Comparison of ENCODE assay signal across 9 mouse cellular contexts in the genomic region with DNA sequence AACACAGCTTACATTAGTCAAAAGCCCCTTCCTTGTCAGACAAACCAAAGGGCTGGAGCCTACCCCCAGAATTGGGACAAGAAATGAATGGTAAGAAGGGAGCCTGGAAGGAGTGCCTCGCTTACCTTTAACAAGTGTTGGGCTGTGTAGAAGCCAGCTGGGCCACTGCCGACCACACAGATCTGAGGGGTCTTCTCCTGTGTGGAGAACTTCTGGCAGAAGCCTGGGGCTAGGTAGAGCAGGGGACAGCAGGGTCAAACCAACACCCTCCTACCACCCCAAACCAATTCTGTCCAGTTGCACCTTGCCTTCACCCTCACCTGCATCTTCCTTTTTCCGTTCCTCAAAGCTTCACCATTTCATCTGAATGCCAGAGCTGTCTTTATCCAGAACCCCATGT. TPM values are rescaled to one million over a fixed set of nuclear protein-coding genes. Genes with fewer than 3 reads are reported as not detected.
DNase-seq lines count a peak whose midpoint lies in the region; ATAC-seq and TF ChIP-seq lines count a peak whose summit lies in the region.
"Had no signal": no experiment of that assay in that cellular context is flagged by ENCODE, and none has a peak within 500 bp of the region (broad histone marks: within the 10 kb centered on the region; RNA-seq: fewer than 3 reads in every experiment).

No protein-coding gene starts in this region.

- no peak overlapping the region for H3K27ac ChIP-seq in heart, embryonic 16.5 days (ENCODE audit: low read length)
- H3K27ac ChIP-seq in cortical plate, adult 2 months (ENCODE audit: insufficient read depth, low read length), result no peak overlapping the region
- peak overlapping the region; percentile 92; the same call in 1 of the 2 replicates for H3K27ac ChIP-seq in hindbrain, embryonic 16.5 days (ENCODE audit: low read depth, low read length)
- H3K27ac ChIP-seq in midbrain, embryonic 15.5 days, result peak overlapping the region; percentile 92

- peak overlapping the region; percentile 70 for H3K4me3 ChIP-seq in heart, embryonic 16.5 days (ENCODE audit: low read length)
- peak overlapping the region; percentile 47 for H3K4me3 ChIP-seq in cortical plate, adult 2 months (ENCODE audit: insufficient read depth, low read length)
- H3K4me3 ChIP-seq in hindbrain, embryonic 16.5 days (ENCODE audit: low read length), result peak overlapping the region; percentile 73
- peak overlapping the region; percentile 74 for H3K4me3 ChIP-seq in midbrain, embryonic 15.5 days

- peaks cover 11% of the 10 kb centered on the region for H3K4me1 ChIP-seq in heart, embryonic 16.5 days (ENCODE audit: control insufficient read depth, insufficient read depth, low read length)
- peaks cover 3% of the 10 kb centered on the region; the same call in 1 of the 2 replicates for H3K4me1 ChIP-seq in cortical plate, adult 2 months (ENCODE audit: control insufficient read depth, insufficient read depth, low read length)
- peaks cover 20% of the 10 kb centered on the region for H3K4me1 ChIP-seq in hindbrain, embryonic 16.5 days (ENCODE audit: control insufficient read depth, insufficient read depth, low read depth, low read length)
- peaks cover 16% of the 10 kb centered on the region for H3K4me1 ChIP-seq in midbrain, embryonic 15.5 days

- no peak for TF ChIP-seq CTCF in cortical plate, adult 2 months (IDR thresholded peaks at IDR 0.05; ENCODE audit: extremely low read depth, insufficient read depth, low read length)

- WGBS in heart, embryonic 16.5 days, result 62% methylated on average over 3 of the region's 3 CpGs
- 60% methylated on average over 3 of the region's 3 CpGs for WGBS in hindbrain, embryonic 16.5 days
- 58% methylated on average over 3 of the region's 3 CpGs for WGBS in midbrain, embryonic 15.5 days

- H3K27me3 ChIP-seq in heart, embryonic 16.5 days (ENCODE audit: control insufficient read depth, insufficient read depth, low read length), result no peaks in the 10 kb centered on the region
- H3K27me3 ChIP-seq in hindbrain, embryonic 16.5 days (replicated peaks; ENCODE audit: control insufficient read depth, insufficient read depth, low read length), result no peaks in the 10 kb centered on the region
- no peaks in the 10 kb centered on the region for H3K27me3 ChIP-seq in midbrain, embryonic 15.5 days (replicated peaks)
- H3K27me3 ChIP-seq: Patski had no signal

- peak overlapping the region; percentile 86 for H3K9ac ChIP-seq in heart, embryonic 16.5 days (ENCODE audit: low read length)
- peak overlapping the region; percentile 88 for H3K9ac ChIP-seq in hindbrain, embryonic 16.5 days (ENCODE audit: low read depth, low read length)
- H3K9ac ChIP-seq in midbrain, embryonic 15.5 days, result peak overlapping the region; percentile 82

- TF ChIP-seq POLR2A in cortical plate, adult 2 months (IDR thresholded peaks at IDR 0.05; ENCODE audit: extremely low read depth, insufficient read depth, low read length), result no peak

- ATAC-seq in heart, embryonic 16.5 days (replicated peaks; ENCODE audit: extremely low read depth, insufficient read depth, low FRiP score), result no peak
- ATAC-seq in hindbrain, embryonic 16.5 days, result no peak
- no peak for ATAC-seq in midbrain, embryonic 15.5 days (replicated peaks)
- no peak for ATAC-seq in erythroid progenitor cell, adult 5-6 weeks (replicated peaks; ENCODE audit: low FRiP score, poor library complexity, severe bottlenecking)
- ATAC-seq in frontal cortex, adult (ENCODE audit: low TSS enrichment), result no peak

- H3K4me2 ChIP-seq in heart, embryonic 16.5 days (ENCODE audit: low read depth, low read length), result peak overlapping the region; percentile 85
- peak overlapping the region; percentile 85 for H3K4me2 ChIP-seq in hindbrain, embryonic 16.5 days (ENCODE audit: low read length)
- H3K4me2 ChIP-seq in midbrain, embryonic 15.5 days, result peak overlapping the region; percentile 75

- no peaks in the 10 kb centered on the region for H3K36me3 ChIP-seq in heart, embryonic 16.5 days (ENCODE audit: control insufficient read depth, insufficient read depth)
- H3K36me3 ChIP-seq in hindbrain, embryonic 16.5 days (ENCODE audit: control insufficient read depth, insufficient read depth, low read length), result no peaks in the 10 kb centered on the region
- no peaks in the 10 kb centered on the region for H3K36me3 ChIP-seq in midbrain, embryonic 15.5 days (replicated peaks)

- H3K9me3 ChIP-seq in heart, embryonic 16.5 days (replicated peaks; ENCODE audit: control insufficient read depth, low read length), result no peaks in the 10 kb centered on the region
- no peaks in the 10 kb centered on the region for H3K9me3 ChIP-seq in hindbrain, embryonic 16.5 days (ENCODE audit: control insufficient read depth, low read length)
- H3K9me3 ChIP-seq in midbrain, embryonic 15.5 days, result no peaks in the 10 kb centered on the region

- no peak for DNase-seq in heart, adult 18-20 months
- no peak for DNase-seq in gastrocnemius, adult 18-20 months (ENCODE audit: low spot score)

RNA-seq across cellular contexts. Expression of gene Fdxr, which starts 0.9 kb away (rescaled TPM):
- 14.2 and 14.7 TPM in 2 replicates for polyA plus RNA-seq in heart, embryonic 16.5 days (2015; fragmentation: Nextera tagmentation; extraction: Ambion mirVana)
- 10 to 100 TPM in 1 of 2 experiments, 1 to 10 TPM in 1; 9.8 to 10.1 TPM for total RNA-seq in heart, adult 18-20 months (2021)
- polyA plus RNA-seq in cortical plate, adult 2 months (2012; rRNA removed), result 32.6 and 33.4 TPM in 2 replicates
- 21.2 and 22.5 TPM in 2 replicates for polyA plus RNA-seq in hindbrain, embryonic 16.5 days (2015; fragmentation: Nextera tagmentation; extraction: Ambion mirVana)
- polyA plus RNA-seq in midbrain, embryonic 15.5 days (2015; fragmentation: Nextera tagmentation; extraction: Ambion mirVana), result 21.5 and 22.1 TPM in 2 replicates
- total RNA-seq in erythroid progenitor cell, adult 5-6 weeks (2015; ENCODE audit: low replicate concordance), result 1.3 and 16.6 TPM in 2 replicates
- total RNA-seq in erythroid progenitor cell, adult 5-6 weeks (2017; ENCODE audit: low replicate concordance), result 1.4 and 3.2 TPM in 2 replicates
- 1 to 10 TPM; 3.2 TPM for total RNA-seq in gastrocnemius, adult 18-20 months (2021)

RNA-seq across cellular contexts. Expression of gene Grin2c, which starts 8.9 kb away (rescaled TPM):
- 0.07 and 0.21 TPM in 2 replicates for polyA plus RNA-seq in heart, embryonic 16.5 days (2015; fragmentation: Nextera tagmentation; extraction: Ambion mirVana)
- under 1 TPM; 0.27 to 0.41 TPM for total RNA-seq in heart, adult 18-20 months (2021)
- 35.8 and 37.4 TPM in 2 replicates for polyA plus RNA-seq in cortical plate, adult 2 months (2012; rRNA removed)
- 0.60 and 0.72 TPM in 2 replicates for polyA plus RNA-seq in hindbrain, embryonic 16.5 days (2015; fragmentation: Nextera tagmentation; extraction: Ambion mirVana)
- 0.21 and 0.26 TPM in 2 replicates for polyA plus RNA-seq in midbrain, embryonic 15.5 days (2015; fragmentation: Nextera tagmentation; extraction: Ambion mirVana)
- not detected in 2 replicates for total RNA-seq in erythroid progenitor cell, adult 5-6 weeks (2015; ENCODE audit: low replicate concordance)
- total RNA-seq in erythroid progenitor cell, adult 5-6 weeks (2017; ENCODE audit: low replicate concordance), result not detected in 2 replicates
- total RNA-seq in gastrocnemius, adult 18-20 months (2021), result under 1 TPM; 0.05 to 0.14 TPM
- polyA plus RNA-seq: Patski had no signal

RNA-seq across cellular contexts. Expression of gene Fads6, which starts 21.5 kb away (rescaled TPM):
- 0.59 and 0.74 TPM in 2 replicates for polyA plus RNA-seq in heart, embryonic 16.5 days (2015; fragmentation: Nextera tagmentation; extraction: Ambion mirVana)
- 1 to 10 TPM; 2.2 to 2.4 TPM for total RNA-seq in heart, adult 18-20 months (2021)
- 14.0 and 15.3 TPM in 2 replicates for polyA plus RNA-seq in cortical plate, adult 2 months (2012; rRNA removed)
- polyA plus RNA-seq in hindbrain, embryonic 16.5 days (2015; fragmentation: Nextera tagmentation; extraction: Ambion mirVana), result 1.4 and 2.0 TPM in 2 replicates
- polyA plus RNA-seq in midbrain, embryonic 15.5 days (2015; fragmentation: Nextera tagmentation; extraction: Ambion mirVana), result 0.96 and 1.0 TPM in 2 replicates
- not detected in 2 replicates for total RNA-seq in erythroid progenitor cell, adult 5-6 weeks (2015; ENCODE audit: low replicate concordance)
- total RNA-seq in erythroid progenitor cell, adult 5-6 weeks (2017; ENCODE audit: low replicate concordance), result 0.45 and 0.64 TPM in 2 replicates
- total RNA-seq in gastrocnemius, adult 18-20 months (2021), result 1 to 10 TPM; 4.7 to 6.0 TPM

RNA-seq across cellular contexts. Expression of gene Otop2, which starts 31.0 kb away (rescaled TPM):
- polyA plus RNA-seq in heart, embryonic 16.5 days (2015; fragmentation: Nextera tagmentation; extraction: Ambion mirVana), result not detected in 2 replicates
- total RNA-seq in heart, adult 18-20 months (2021), result not detected
- polyA plus RNA-seq in cortical plate, adult 2 months (2012; rRNA removed), result 2.2 and 3.4 TPM in 2 replicates
- 0.06 and 0.18 TPM in 2 replicates for polyA plus RNA-seq in hindbrain, embryonic 16.5 days (2015; fragmentation: Nextera tagmentation; extraction: Ambion mirVana)
- 0.17 TPM in 1 of 2 replicates, not detected in the other for polyA plus RNA-seq in midbrain, embryonic 15.5 days (2015; fragmentation: Nextera tagmentation; extraction: Ambion mirVana)
- total RNA-seq in erythroid progenitor cell, adult 5-6 weeks (2015; ENCODE audit: low replicate concordance), result not detected in 2 replicates
- not detected in 2 replicates for total RNA-seq in erythroid progenitor cell, adult 5-6 weeks (2017; ENCODE audit: low replicate concordance)
- total RNA-seq in gastrocnemius, adult 18-20 months (2021), result not detected
- polyA plus RNA-seq: Patski had no signal

RNA-seq across cellular contexts. Expression of gene Ush1g, which starts 45.9 kb away (rescaled TPM):
- 0.26 and 0.32 TPM in 2 replicates for polyA plus RNA-seq in heart, embryonic 16.5 days (2015; fragmentation: Nextera tagmentation; extraction: Ambion mirVana)
- under 1 TPM in 1 of 2 experiments, not detected in 1; 0.10 TPM for total RNA-seq in heart, adult 18-20 months (2021)
- polyA plus RNA-seq in cortical plate, adult 2 months (2012; rRNA removed), result 0.40 and 0.44 TPM in 2 replicates
- polyA plus RNA-seq in hindbrain, embryonic 16.5 days (2015; fragmentation: Nextera tagmentation; extraction: Ambion mirVana), result 0.16 and 0.25 TPM in 2 replicates
- 0.09 and 0.18 TPM in 2 replicates for polyA plus RNA-seq in midbrain, embryonic 15.5 days (2015; fragmentation: Nextera tagmentation; extraction: Ambion mirVana)
- total RNA-seq in erythroid progenitor cell, adult 5-6 weeks (2015; ENCODE audit: low replicate concordance), result not detected in 2 replicates
- total RNA-seq in erythroid progenitor cell, adult 5-6 weeks (2017; ENCODE audit: low replicate concordance), result not detected in 2 replicates
- total RNA-seq in gastrocnemius, adult 18-20 months (2021), result under 1 TPM; 0.16 to 0.19 TPM

Comparison
In these comparisons a context has a peak if more than half of its experiments do, and no peak if none do; other contexts are left out.
1. H3K27ac ChIP-seq: peak in hindbrain, embryonic 16.5 days (single experiment) and midbrain, embryonic 15.5 days (single experiment); none in heart, embryonic 16.5 days (single experiment) and cortical plate, adult 2 months (single experiment).
2. RNA of gene Grin2c, which starts 8.9 kb away (polyA plus RNA-seq): 35.8 to 37.4 TPM in cortical plate, adult 2 months; 0.60 to 0.72 TPM in hindbrain, embryonic 16.5 days, 0.07 to 0.21 TPM in heart, embryonic 16.5 days and 0.21 to 0.26 TPM in midbrain, embryonic 15.5 days; every median in the first group is over 10 times any median in the second.
3. Peak in every context shown above with its lines, with median percentiles within 50 percentile points of each other: H3K4me2 ChIP-seq, H3K4me3 ChIP-seq and H3K9ac ChIP-seq.